Mouse (Mus musculus) liver, postnatal 0 days (tissue): ENCODE measurements around the gene Dok4.

Source experiments
- CTCF ChIP-seq: sonication (generic); IDR thresholded peaks from 2 replicates; pipeline ENCODE4 v1.5.1; 2016; ENCODE audit warnings: antibody characterized with exemption, low read depth
- EP300 ChIP-seq: IDR thresholded peaks from 2 replicates; pipeline ENCODE4 v1.6.1; 2016; ENCODE audit warnings: antibody characterized with exemption, low read depth, mild to moderate bottlenecking

DNA sequence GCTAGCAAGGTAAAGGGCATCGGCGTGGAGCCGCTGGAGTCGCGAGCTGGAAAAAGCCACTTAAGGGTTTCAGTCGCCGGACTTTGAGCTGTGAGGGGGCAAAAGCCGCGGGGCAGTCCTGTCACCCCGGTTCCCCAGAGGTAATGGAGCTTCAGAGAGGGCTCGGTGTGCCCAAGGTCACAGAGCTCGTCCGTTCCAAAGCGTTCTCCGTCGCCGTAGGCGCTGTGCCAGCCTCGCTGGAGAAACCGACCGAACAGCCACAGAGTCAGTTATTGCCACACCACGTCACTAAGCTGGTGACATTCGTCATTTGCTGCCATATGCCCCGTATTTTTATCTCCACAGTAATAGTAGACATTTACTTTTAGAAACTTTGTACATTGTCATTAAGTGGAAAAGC, 37.5 kb downstream of the Dok4 start:
- no peak for TF ChIP-seq CTCF
- TF ChIP-seq EP300: no peak; the same call in 1 of the 2 replicates
